Mouse (Mus musculus) spleen, adult 2 months (tissue): ENCODE data around the gene Snx33. TPM values are rescaled to one million over a fixed set of nuclear protein-coding genes. Genes with fewer than 3 reads are reported as not detected.

Experiments used
- DNase-seq, 2 experiments: peaks; one replicate each; pipeline versions ENCODE4 v3.0.0 to v3.0.0-alpha.2; 2012 to 2021; ENCODE audit warnings: low spot score in 2 of 2, low read depth in 1 of 2
- H3K27ac ChIP-seq: fragments of 200-500 bp; 2 replicates; pipeline ENCODE4 v1.5.1; 2012; ENCODE audit warnings: low read length, inconsistent platforms; ENCODE audit not compliant: insufficient read depth
- H3K27me3 ChIP-seq: fragments of 200-500 bp; 2 replicates; pipeline ENCODE4 v1.6.1; 2012; ENCODE audit warnings: mild to moderate bottlenecking, moderate library complexity, low read length, inconsistent platforms; ENCODE audit not compliant: control insufficient read depth, insufficient read depth
- H3K36me3 ChIP-seq: fragments of 200-500 bp; 2 replicates; pipeline ENCODE4 v1.6.1; 2012; ENCODE audit warnings: mild to moderate bottlenecking, low read length, inconsistent platforms; ENCODE audit not compliant: control insufficient read depth, insufficient read depth
- H3K4me1 ChIP-seq: fragments of 200-500 bp; 2 replicates; pipeline ENCODE4 v1.6.1; 2011; ENCODE audit warnings: inconsistent platforms; ENCODE audit not compliant: control insufficient read depth, insufficient read depth, insufficient read length
- H3K4me3 ChIP-seq: fragments of 200-500 bp; 2 replicates; pipeline ENCODE4 v1.5.1; 2011; ENCODE audit warnings: mild to moderate bottlenecking, inconsistent platforms; ENCODE audit not compliant: insufficient read depth, insufficient read length; ENCODE audit errors: extremely low read depth
- CTCF ChIP-seq: fragments of 200-500 bp; IDR thresholded peaks from 2 replicates; pipeline ENCODE4 v1.5.1; 2011; ENCODE audit warnings: mild to moderate bottlenecking, inconsistent platforms; ENCODE audit not compliant: insufficient read depth, insufficient read length, insufficient replicate concordance; ENCODE audit errors: extremely low read depth
- POLR2A ChIP-seq: fragments of 200-500 bp; IDR thresholded peaks from 2 replicates; pipeline ENCODE4 v1.6.1; 2011; ENCODE audit warnings: low read depth, low read length, inconsistent platforms
- WGBS: fragments of 180-500 bp; shearing (Covaris S2); methylation state at CpG from one replicate; pipeline ENCODE4 v1.1.7; 2018; 5-methylcytosine and 5-hydroxymethylcytosine counted together
- polyA plus RNA-seq: library from polyadenylated mRNA; depleted of rRNA; stranded (reverse); fragments of >200 nt; gene quantifications from 2 replicates; pipeline ENCODE4 v1.2.3, GENCODE M21; 2012; rRNA removed

Gene Snx33
- polyA plus RNA-seq, 1 experiment: 9.0 TPM

GRCm38 (mm10) chr9:56868292-56868691, 59.9 kb downstream of the Snx33 start:
- TF ChIP-seq POLR2A: no peak
- no peak for TF ChIP-seq CTCF
- Histone ChIP-seq H3K4me1 (no peaks in the 10 kb centered on the region), H3K27me3 (no peaks in the 10 kb centered on the region), H3K4me3 (no peak overlapping the region), H3K27ac (no peak overlapping the region), H3K36me3 (no peaks in the 10 kb centered on the region)
- WGBS: 57% methylated on average over 6 of the region's 6 CpGs
- DNase-seq: no peak

Other genes starting within 250 kb of the Snx33 start
- gene Lingo1, start 131.9 kb downstream of the Snx33 start, polyA plus RNA-seq: 6.7 and 8.1 TPM in 2 replicates
- gene Odf3l1, start 63.7 kb downstream of the Snx33 start, polyA plus RNA-seq: 0.28 and 0.29 TPM in 2 replicates
- 1.3 TPM in 2 replicates for gene Cspg4, start 63.3 kb downstream of the Snx33 start, polyA plus RNA-seq
- 167 and 283 TPM in 2 replicates for gene Imp3, start 9.1 kb upstream of the Snx33 start, polyA plus RNA-seq
- 2.8 and 3.7 TPM in 2 replicates for gene Snupn, start 22.5 kb upstream of the Snx33 start, polyA plus RNA-seq
- gene Ptpn9, start 66.6 kb upstream of the Snx33 start, polyA plus RNA-seq: 13.1 and 21.1 TPM in 2 replicates
- gene Sin3a, start 143.7 kb upstream of the Snx33 start, polyA plus RNA-seq: 83.3 and 98.2 TPM in 2 replicates
- gene Man2c1, start 202.3 kb upstream of the Snx33 start, polyA plus RNA-seq: 170 and 183 TPM in 2 replicates
- 11.5 and 14.7 TPM in 2 replicates for gene Neil1, start 219.9 kb upstream of the Snx33 start, polyA plus RNA-seq
- gene Commd4, start 230.0 kb upstream of the Snx33 start, polyA plus RNA-seq: 142 and 207 TPM in 2 replicates